Mouse (Mus musculus) midbrain, embryonic 16.5 days (tissue): Measurements from ENCODE around the gene Ercc6l. TPM values are rescaled to one million over a fixed set of nuclear protein-coding genes. Genes with fewer than 3 reads are reported as not detected.

Experiments used
- ATAC-seq: fragments of 200-750 bp; cut with Nextera tagmentation; 2 replicates; pipeline ENCODE4 v1.8.0; 2017; ENCODE audit warnings: moderate TSS enrichment
- H3K27ac ChIP-seq: fragments of 300-500 bp; sonication (generic); 2 replicates; pipeline ENCODE4 v1.5.1; 2014; ENCODE audit warnings: mild to moderate bottlenecking, low read length, mixed read lengths
- H3K27me3 ChIP-seq: fragments of 300-500 bp; sonication (generic); 2 replicates; pipeline ENCODE4 v1.6.1; 2014; ENCODE audit warnings: low read depth, low read length, mixed read lengths; ENCODE audit not compliant: control insufficient read depth, insufficient read depth
- H3K36me3 ChIP-seq: fragments of 300-500 bp; sonication (generic); 2 replicates; pipeline ENCODE4 v1.6.1; 2014; ENCODE audit warnings: mild to moderate bottlenecking, low read length, moderate library complexity, mixed read lengths; ENCODE audit not compliant: control insufficient read depth, insufficient read depth
- H3K4me1 ChIP-seq: fragments of 300-500 bp; sonication (generic); 2 replicates; pipeline ENCODE4 v1.6.1; 2014; ENCODE audit warnings: mild to moderate bottlenecking, low read length, mixed read lengths; ENCODE audit not compliant: control insufficient read depth, insufficient read depth
- H3K4me2 ChIP-seq: fragments of 300-500 bp; sonication (generic); 2 replicates; pipeline ENCODE4 v1.6.1; 2014; ENCODE audit warnings: mild to moderate bottlenecking, low read length, mixed read lengths
- H3K4me3 ChIP-seq: fragments of 300-500 bp; sonication (generic); 2 replicates; pipeline ENCODE4 v1.5.1; 2014; ENCODE audit warnings: low read depth, mild to moderate bottlenecking, low read length, moderate library complexity, mixed read lengths
- H3K9ac ChIP-seq: fragments of 300-500 bp; sonication (generic); 2 replicates; pipeline ENCODE4 v1.6.1; 2014; ENCODE audit warnings: low read depth, low read length, mixed read lengths
- H3K9me3 ChIP-seq: fragments of 300-500 bp; sonication (generic); replicated peaks from 2 replicates; pipeline ENCODE4 v1.6.1; 2014; ENCODE audit warnings: mild to moderate bottlenecking, low read length, mixed read lengths; ENCODE audit not compliant: control insufficient read depth, poor library complexity, severe bottlenecking
- WGBS: fragments of 180-500 bp; shearing (Covaris S2); extraction: QIAGEN DNeasy Blood & Tissue Kit; methylation state at CpG from one replicate; pipeline ENCODE4 v1.1.7; 2014; 5-methylcytosine and 5-hydroxymethylcytosine counted together
- polyA plus RNA-seq: library from polyadenylated mRNA; unstranded; fragments of >200 nt; fragmentation: Nextera tagmentation; extraction: Ambion mirVana; gene quantifications from 2 replicates; pipeline ENCODE4 v1.2.1, GENCODE M21; 2015

Gene Ercc6l
- polyA plus RNA-seq = 1.0 and 1.4 TPM in 2 replicates

DNA sequence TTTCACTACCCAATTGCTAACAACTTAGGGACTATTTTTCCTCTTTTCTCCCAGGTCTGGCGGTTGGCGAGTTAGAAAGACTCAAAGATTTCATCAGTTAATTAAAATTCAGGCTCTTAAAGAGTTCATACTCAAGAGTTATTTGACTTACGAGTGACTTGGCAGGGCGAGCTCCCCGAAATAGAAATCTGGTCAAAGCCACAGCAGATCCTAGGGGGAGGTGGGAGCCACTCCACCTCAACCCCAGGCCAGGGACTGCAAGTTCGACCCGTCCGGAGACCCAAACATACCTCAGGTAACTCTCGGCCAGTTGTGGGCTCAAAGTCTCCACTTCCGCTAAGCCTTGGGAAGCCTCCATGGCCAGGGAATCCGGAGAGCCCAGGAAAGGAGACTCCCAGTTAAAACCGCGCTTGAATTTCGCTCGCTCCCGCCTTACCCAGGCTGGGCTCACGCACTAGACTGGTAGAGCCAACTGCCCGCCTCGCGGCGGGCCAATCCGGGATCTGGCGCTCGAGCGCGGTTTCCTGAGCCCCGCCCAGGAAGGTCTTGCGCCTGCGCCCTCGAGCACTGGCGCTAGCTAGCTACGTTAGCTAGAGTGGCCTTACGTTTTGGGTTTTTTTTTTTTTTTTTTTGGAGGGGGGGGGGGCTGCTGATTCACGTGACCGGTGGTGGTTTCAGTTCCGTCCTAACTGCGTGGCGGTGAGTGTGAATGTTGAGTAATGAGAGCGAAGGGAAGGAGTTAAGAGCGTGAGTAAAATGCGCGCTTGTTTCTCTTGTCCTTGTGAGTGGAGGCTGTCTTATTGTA is at the start of gene Ercc6l:
Gene Ercc6l (minus strand): TSS at position 474 of the 805 bp plus-strand sequence.
- WGBS = 14% methylated on average over 41 of the region's 42 CpGs
- H3K9me3 ChIP-seq = no peaks in the 10 kb centered on the region
- no peaks in the 10 kb centered on the region for H3K36me3 ChIP-seq
- H3K4me3 ChIP-seq = peak within 1 kb of the TSS; percentile 42
- peak; percentile 100 for ATAC-seq
- H3K27ac ChIP-seq = peak within 1 kb of the TSS; percentile 62; the same call in 1 of the 2 replicates
- H3K4me2 ChIP-seq = peak within 1 kb of the TSS; percentile 57
- no peaks in the 10 kb centered on the region for H3K4me1 ChIP-seq
- H3K9ac ChIP-seq = peak within 1 kb of the TSS; percentile 31; the same call in 1 of the 2 replicates
- no peaks in the 10 kb centered on the region for H3K27me3 ChIP-seq

- no peak for ATAC-seq
- Histone ChIP-seq H3K9ac (no peak overlapping the region), H3K4me3 (no peak overlapping the region), H3K4me1 (peaks cover 16% of the 10 kb centered on the region), H3K9me3 (no peaks in the 10 kb centered on the region), H3K27ac (no peak overlapping the region), H3K27me3 (no peaks in the 10 kb centered on the region), H3K4me2 (no peak overlapping the region), H3K36me3 (0 out of 2 replicates have a peak, but pooled peaks cover 2% of the 10 kb centered on the region)
- WGBS = 22% methylated on average over 1 of the region's 1 CpGs
Observed at GRCm38 (mm10) chrX:102190840-102191239, 33.9 kb upstream of the Ercc6l start.

DNA sequence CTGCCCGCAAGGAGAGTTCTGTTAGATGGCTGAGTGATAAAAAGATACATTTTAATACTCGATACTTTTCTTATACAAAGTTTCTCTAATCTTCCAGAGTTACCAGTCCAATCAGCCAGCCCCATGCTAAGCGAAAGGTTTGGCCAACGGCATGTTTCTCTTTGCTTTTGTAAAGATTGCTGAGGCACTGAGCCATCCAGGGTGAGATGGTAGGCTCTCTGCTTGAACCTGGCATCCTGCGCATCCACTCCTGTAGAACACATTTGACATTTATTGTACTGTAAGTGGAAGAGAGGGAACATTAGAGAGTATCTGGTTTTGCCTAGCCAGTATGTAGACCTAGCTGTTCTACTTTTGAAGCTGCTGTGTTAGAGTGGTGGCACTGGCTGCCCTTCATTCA is 32.7 kb upstream of the Ercc6l start:
- H3K4me2 ChIP-seq = peak overlapping the region; percentile 24; the same call in 1 of the 2 replicates
- WGBS = 47% methylated on average over 5 of the region's 5 CpGs
- ATAC-seq = peak; percentile 13

GRCm38 (mm10) chrX:102188712-102189497 is 32.0 kb upstream of the Ercc6l start, which contains the start of gene Rps4x:
Gene Rps4x, minus strand, starts transcription at chrX:102189394.
- ATAC-seq = peak; percentile 96
- Histone ChIP-seq H3K9ac (peak within 1 kb of the TSS; percentile 62), H3K27ac (peak within 1 kb of the TSS; percentile 84), H3K4me2 (peak within 1 kb of the TSS; percentile 73), H3K36me3 (0 out of 2 replicates have a peak, but pooled peaks cover 2% of the 10 kb centered on the region), H3K4me1 (peaks cover 16% of the 10 kb centered on the region), H3K9me3 (no peaks in the 10 kb centered on the region), H3K27me3 (no peaks in the 10 kb centered on the region), H3K4me3 (peak within 1 kb of the TSS; percentile 52)
- 18% methylated on average over 37 of the region's 37 CpGs for WGBS

More for the DNA sequence above, 32.7 kb upstream of the Ercc6l start:
- peaks cover 16% of the 10 kb centered on the region for H3K4me1 ChIP-seq
- H3K9ac ChIP-seq = no peak overlapping the region
- no peaks in the 10 kb centered on the region for H3K27me3 ChIP-seq
- no peak overlapping the region for H3K4me3 ChIP-seq
- H3K27ac ChIP-seq = no peak overlapping the region
- H3K9me3 ChIP-seq = no peaks in the 10 kb centered on the region
- 0 out of 2 replicates have a peak, but pooled peaks cover 2% of the 10 kb centered on the region for H3K36me3 ChIP-seq

DNA sequence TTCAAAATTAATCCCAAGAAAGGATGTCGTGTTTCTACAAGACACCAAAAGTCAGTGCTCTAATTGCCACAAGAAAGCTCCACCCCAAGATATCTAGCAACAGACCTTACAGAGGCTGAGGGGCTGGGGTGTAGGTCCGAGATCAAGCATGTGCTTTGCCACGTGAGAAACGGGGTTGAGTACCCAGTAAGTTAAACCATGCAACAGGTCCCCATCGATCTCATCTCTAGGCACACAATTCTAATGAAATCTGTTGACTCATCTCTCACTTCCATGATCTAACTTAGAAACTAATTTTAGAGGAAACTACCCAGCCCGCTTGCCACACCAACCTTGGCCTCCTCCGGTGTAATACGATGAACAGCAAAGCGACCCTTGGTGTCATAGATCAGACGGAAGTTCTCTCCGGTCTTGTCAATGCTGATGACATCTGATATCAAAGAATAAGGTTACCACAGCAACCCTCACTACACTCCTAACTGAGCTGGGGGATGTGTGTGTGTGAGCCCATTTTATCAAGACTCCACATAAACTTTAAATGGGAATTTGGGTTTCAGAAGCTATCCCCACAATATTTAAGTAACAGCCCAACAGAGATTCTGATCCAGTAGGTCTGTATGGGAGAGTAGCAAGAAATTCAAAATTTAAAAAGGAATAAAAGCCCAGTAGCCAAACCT is 30.3 kb upstream of the Ercc6l start:
- WGBS = 49% methylated on average over 11 of the region's 11 CpGs
- no peak overlapping the region for H3K9ac ChIP-seq
- ATAC-seq = no peak

GRCm38 (mm10) chrX:102182575-102182974 is 25.7 kb upstream of the Ercc6l start:
- no peaks in the 10 kb centered on the region for H3K27me3 ChIP-seq
- no peaks in the 10 kb centered on the region for H3K9me3 ChIP-seq
- H3K4me1 ChIP-seq = peaks cover 11% of the 10 kb centered on the region
- no peak for ATAC-seq
- no peak overlapping the region for H3K9ac ChIP-seq
- 0 out of 2 replicates have a peak, but pooled peaks cover 2% of the 10 kb centered on the region for H3K36me3 ChIP-seq
- no peak overlapping the region for H3K4me2 ChIP-seq
- H3K27ac ChIP-seq = no peak overlapping the region
- no peak overlapping the region for H3K4me3 ChIP-seq

More for the DNA sequence above, 30.3 kb upstream of the Ercc6l start:
- Histone ChIP-seq H3K27ac (no peak overlapping the region), H3K36me3 (0 out of 2 replicates have a peak, but pooled peaks cover 2% of the 10 kb centered on the region), H3K9me3 (no peaks in the 10 kb centered on the region), H3K27me3 (no peaks in the 10 kb centered on the region), H3K4me3 (peak overlapping the region; percentile 4; the same call in 1 of the 2 replicates), H3K4me2 (peak overlapping the region; percentile 73), H3K4me1 (peaks cover 16% of the 10 kb centered on the region)

DNA sequence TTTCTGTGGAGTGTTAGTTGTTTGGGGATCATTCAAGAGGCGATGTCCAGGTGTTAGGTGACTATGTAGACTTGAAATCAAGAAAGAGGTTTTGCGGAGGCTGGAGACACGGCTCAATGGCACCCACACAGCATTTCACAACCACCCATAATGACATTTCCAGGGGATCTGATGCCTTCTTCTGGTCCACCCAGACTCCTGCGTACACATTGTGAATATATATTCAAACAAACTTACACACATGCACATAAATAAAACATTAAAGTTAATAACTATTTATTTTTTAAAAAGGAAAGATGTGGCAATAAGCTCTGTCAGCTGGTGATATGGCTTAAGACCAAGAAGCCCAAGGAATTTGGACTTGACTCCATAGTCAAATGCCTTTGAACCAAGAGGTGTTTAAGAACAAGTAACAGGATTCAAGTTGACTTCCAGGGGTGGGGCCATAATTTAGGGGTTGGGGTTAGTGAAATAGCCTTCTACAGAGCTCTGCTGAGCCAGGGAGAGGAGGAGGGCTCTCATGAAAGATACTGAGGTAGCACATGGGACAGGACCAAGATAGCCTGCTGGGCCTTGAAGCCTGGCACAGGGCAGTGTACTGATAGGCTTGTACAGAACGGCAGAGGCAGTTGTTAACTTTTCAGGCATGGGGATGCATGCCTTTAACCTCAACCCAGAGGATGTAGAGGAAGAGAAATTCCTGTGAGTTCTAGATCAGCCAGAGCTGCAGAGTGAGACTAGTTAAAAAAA is 18.8 kb upstream of the Ercc6l start:
- Histone ChIP-seq H3K4me1 (no peaks in the 10 kb centered on the region), H3K36me3 (no peaks in the 10 kb centered on the region), H3K27me3 (no peaks in the 10 kb centered on the region), H3K4me2 (no peak overlapping the region), H3K9me3 (no peaks in the 10 kb centered on the region), H3K9ac (no peak overlapping the region), H3K27ac (no peak overlapping the region), H3K4me3 (no peak overlapping the region)
- ATAC-seq = no peak
- 89% methylated on average over 5 of the region's 5 CpGs for WGBS

DNA sequence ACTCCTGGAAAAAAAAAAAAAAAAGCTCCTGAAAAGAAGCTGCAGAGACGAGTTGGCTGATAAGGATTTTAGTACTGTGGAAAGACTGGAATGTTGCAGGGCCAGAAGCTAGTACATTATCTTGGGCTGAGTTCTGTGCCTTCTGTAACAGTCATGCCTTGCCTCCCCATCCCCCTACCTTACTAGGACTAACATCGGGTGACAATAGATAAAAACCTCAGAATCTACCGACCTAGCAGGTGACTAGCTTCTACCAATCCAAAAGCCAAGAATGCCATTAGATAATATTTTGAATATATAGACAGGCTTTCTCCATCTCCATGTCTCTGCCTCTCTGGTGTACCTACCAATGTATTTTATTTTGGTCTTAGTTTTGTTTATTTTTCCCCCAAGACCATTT is 14.0 kb upstream of the Ercc6l start:
- Histone ChIP-seq H3K9me3 (no peaks in the 10 kb centered on the region), H3K4me3 (no peak overlapping the region), H3K27me3 (no peaks in the 10 kb centered on the region), H3K4me2 (no peak overlapping the region), H3K4me1 (peaks cover 6% of the 10 kb centered on the region; the same call in 1 of the 2 replicates), H3K27ac (no peak overlapping the region), H3K36me3 (no peaks in the 10 kb centered on the region), H3K9ac (no peak overlapping the region)
- no peak for ATAC-seq
- WGBS = 67% methylated on average over 3 of the region's 3 CpGs
